Mouse (Mus musculus) liver, adult 2 months (tissue): Measurements from ENCODE around the gene Adk.

Experiments used
- CTCF ChIP-seq: fragments of 200-500 bp; IDR thresholded peaks from 2 replicates; pipeline ENCODE4 v1.5.1; 2011; ENCODE audit warnings: low read depth, low read length, control low read depth
- POLR2A ChIP-seq: fragments of 200-500 bp; IDR thresholded peaks from 2 replicates; pipeline ENCODE4 v1.6.1; 2011; ENCODE audit warnings: low read length, control low read depth; ENCODE audit not compliant: insufficient read depth; ENCODE audit errors: extremely low read depth

- TF ChIP-seq CTCF (no peak), POLR2A (no peak)
Measured at GRCm38 (mm10) chr14:21408846-21409245, 356.5 kb downstream of the Adk start.
